Comparison of ENCODE assay signal across 8 mouse cellular contexts in genomic region chr3:104007479-104007878, GRCm38 (mm10). TPM values are rescaled to one million over a fixed set of nuclear protein-coding genes. Genes with fewer than 3 reads are reported as not detected.
DNase-seq lines count a peak whose midpoint lies in the region; ATAC-seq and TF ChIP-seq lines count a peak whose summit lies in the region.

No protein-coding gene starts in this region.

- no peak overlapping the region for H3K9ac ChIP-seq in forebrain, embryonic 13.5 days
- H3K9ac ChIP-seq in intestine, postnatal 0 days (ENCODE audit: low read depth, low read length): no peak overlapping the region

- H3K9me3 ChIP-seq in forebrain, embryonic 13.5 days (replicated peaks): no peaks in the 10 kb centered on the region
- H3K9me3 ChIP-seq in forebrain, embryonic 10.5 days: no peaks in the 10 kb centered on the region
- H3K9me3 ChIP-seq in intestine, postnatal 0 days (ENCODE audit: control insufficient read depth): no peaks in the 10 kb centered on the region

- H3K27me3 ChIP-seq in forebrain, embryonic 13.5 days: no peaks in the 10 kb centered on the region
- H3K27me3 ChIP-seq in forebrain, embryonic 10.5 days (ENCODE audit: poor library complexity, severe bottlenecking): no peaks in the 10 kb centered on the region
- no peaks in the 10 kb centered on the region for H3K27me3 ChIP-seq in intestine, postnatal 0 days (replicated peaks; ENCODE audit: control insufficient read depth, insufficient read depth, low read length)

- no peak for TF ChIP-seq CTCF in intestine, postnatal 0 days (IDR thresholded peaks at IDR 0.05; ENCODE audit: low read depth)

- DNase-seq in forebrain, embryonic 10.5 days (ENCODE audit: extremely low spot score, low spot score): no peak
- DNase-seq in ovary, postnatal 36 days (ENCODE audit: low spot score): peak; percentile 21
- no peak for DNase-seq in ovary, postnatal 10 days (ENCODE audit: low spot score)
- DNase-seq in heart, postnatal 10 days: peak; percentile 68 to 75
- no peak for DNase-seq in urinary bladder, adult 2 months (ENCODE audit: low spot score)

- H3K4me1 ChIP-seq in forebrain, embryonic 13.5 days: peaks cover 9% of the 10 kb centered on the region
- no peaks in the 10 kb centered on the region for H3K4me1 ChIP-seq in forebrain, embryonic 10.5 days
- H3K4me1 ChIP-seq in intestine, postnatal 0 days (replicated peaks; ENCODE audit: control insufficient read depth, insufficient read depth, low read length): no peaks in the 10 kb centered on the region

- H3K27ac ChIP-seq in forebrain, embryonic 13.5 days: no peak overlapping the region
- no peak overlapping the region for H3K27ac ChIP-seq in forebrain, embryonic 10.5 days
- no peak overlapping the region for H3K27ac ChIP-seq in intestine, postnatal 0 days (ENCODE audit: low read depth, low read length)

- H3K4me2 ChIP-seq in forebrain, embryonic 13.5 days: no peak overlapping the region
- H3K4me2 ChIP-seq in intestine, postnatal 0 days (replicated peaks; ENCODE audit: low read depth): no peak overlapping the region

- intact Hi-C loops in heart, postnatal 10 days (cut with DNase I): no loop called here

- WGBS in forebrain, embryonic 13.5 days: 33% methylated on average over 8 of the region's 8 CpGs
- WGBS in forebrain, embryonic 10.5 days: 96% methylated on average over 8 of the region's 8 CpGs
- WGBS in intestine, postnatal 0 days: 87% methylated on average over 8 of the region's 8 CpGs

- peaks cover 57% of the 10 kb centered on the region for H3K36me3 ChIP-seq in forebrain, embryonic 13.5 days (ENCODE audit: poor library complexity, severe bottlenecking)
- peaks cover 73% of the 10 kb centered on the region for H3K36me3 ChIP-seq in forebrain, embryonic 10.5 days (replicated peaks)
- peaks cover 41% of the 10 kb centered on the region for H3K36me3 ChIP-seq in intestine, postnatal 0 days (ENCODE audit: control insufficient read depth, insufficient read depth)

- ATAC-seq in forebrain, embryonic 13.5 days: peak; percentile 77
- ATAC-seq in megakaryocyte progenitor cell, adult 5-6 weeks (replicated peaks; ENCODE audit: poor library complexity): peak; percentile 77
- no peak for ATAC-seq in intestine, postnatal 0 days

- no peak overlapping the region for H3K4me3 ChIP-seq in forebrain, embryonic 13.5 days
- no peak overlapping the region for H3K4me3 ChIP-seq in forebrain, embryonic 10.5 days
- no peak overlapping the region for H3K4me3 ChIP-seq in intestine, postnatal 0 days (ENCODE audit: low read depth, low read length)

RNA-seq across cellular contexts. Expression of gene Phtf1, which starts 39.6 kb away (rescaled TPM):
- polyA plus RNA-seq in forebrain, embryonic 13.5 days (2015; fragmentation: Nextera tagmentation; extraction: Ambion mirVana): 31.5 and 31.7 TPM in 2 replicates
- polyA plus RNA-seq in forebrain, embryonic 10.5 days (2016; fragmentation: Nextera tagmentation; extraction: Ambion mirVana): 32.6 and 33.4 TPM in 2 replicates
- 10 to 100 TPM; 11.2 to 12.4 TPM for total RNA-seq in heart, postnatal 10 days (2021)
- total RNA-seq in megakaryocyte progenitor cell, adult 5-6 weeks (2015): 18.8 and 20.3 TPM in 2 replicates
- total RNA-seq in megakaryocyte progenitor cell, adult 5-6 weeks (2017): 27.3 and 32.7 TPM in 2 replicates
- 6.4 and 7.1 TPM in 2 replicates for polyA plus RNA-seq in intestine, postnatal 0 days (2015; fragmentation: Nextera tagmentation; extraction: Ambion mirVana)
- polyA plus RNA-seq in urinary bladder, adult 2 months (2012; rRNA removed): 12.0 and 13.6 TPM in 2 replicates

Comparison
In these comparisons a context has a peak if more than half of its experiments do, and no peak if none do; other contexts are left out.
1. DNase-seq: peak in ovary, postnatal 36 days (single experiment) and heart, postnatal 10 days (2 of 2); none in forebrain, embryonic 10.5 days (single experiment), ovary, postnatal 10 days (single experiment) and urinary bladder, adult 2 months (single experiment).